Mouse (Mus musculus): ENCODE data around the gene Vmn1r5. TPM values are rescaled to one million over a fixed set of nuclear protein-coding genes. Genes with fewer than 3 reads are reported as not detected.
"Not testable (repeated sequence)": the region's sequence is repeated elsewhere in the genome, so short reads cannot be mapped to it uniquely, and the experiment has no call there.

Vmn1r5 gene
- not detected in 2 replicates for polyA plus RNA-seq (2016; fragmentation: Nextera tagmentation; extraction: Ambion mirVana)

GRCm38 (mm10) chr6:56969973-56970372 lies at the start of gene Vmn1r5:
Gene Vmn1r5, plus strand, starts transcription at chr6:56970273.
- H3K9me3 ChIP-seq = no peaks in the 10 kb centered on the region
- no peak within 1 kb of the TSS for H3K4me2 ChIP-seq (replicated peaks)
- no peak for ATAC-seq (ENCODE audit: low FRiP score, low read depth)
- no peaks in the 10 kb centered on the region for H3K36me3 ChIP-seq
- H3K9ac ChIP-seq (replicated peaks) = no peak within 1 kb of the TSS
- H3K4me3 ChIP-seq = no peak within 1 kb of the TSS
- no peaks in the 10 kb centered on the region for H3K27me3 ChIP-seq
- H3K27ac ChIP-seq (replicated peaks) = no peak within 1 kb of the TSS
- H3K4me1 ChIP-seq = no peaks in the 10 kb centered on the region

GRCm38 (mm10) chr6:56923331-56923725 lies 46.7 kb upstream of the Vmn1r5 start:
- H3K4me1 ChIP-seq = peaks cover 10% of the 10 kb centered on the region; the same call in 1 of the 2 replicates
- WGBS = under 1% methylated on average over 25 of the region's 25 CpGs
- no peaks in the 10 kb centered on the region for H3K9me3 ChIP-seq
- peak overlapping the region; percentile 82 for H3K9ac ChIP-seq (replicated peaks)
- ATAC-seq (ENCODE audit: low FRiP score, low read depth) = no peak; the same call in 1 of the 2 replicates
- peak overlapping the region; percentile 55 for H3K4me2 ChIP-seq (replicated peaks)
- 0 out of 2 replicates have a peak, but pooled peaks cover 6% of the 10 kb centered on the region for H3K27me3 ChIP-seq
- H3K36me3 ChIP-seq = no peaks in the 10 kb centered on the region
- peak overlapping the region; percentile 81 for H3K27ac ChIP-seq (replicated peaks)
- peak overlapping the region; percentile 75 for H3K4me3 ChIP-seq

- WGBS = 4% methylated on average over 64 of the region's 64 CpGs
- Histone ChIP-seq H3K4me3 (peak within 1 kb of the TSS; percentile 75), H3K4me1 (peaks cover 10% of the 10 kb centered on the region; the same call in 1 of the 2 replicates), H3K9me3 (no peaks in the 10 kb centered on the region), H3K36me3 (no peaks in the 10 kb centered on the region), H3K27me3 (0 out of 2 replicates have a peak, but pooled peaks cover 6% of the 10 kb centered on the region), H3K27ac (replicated peaks) (peak within 1 kb of the TSS; percentile 81), H3K9ac (replicated peaks) (peak within 1 kb of the TSS; percentile 82), H3K4me2 (replicated peaks) (peak within 1 kb of the TSS; percentile 55)
- peak; percentile 97 for ATAC-seq (ENCODE audit: low FRiP score, low read depth)
These were observed 46.1 kb upstream of the Vmn1r5 start, which contains the start of the genes Nt5c3 and Vmn1r4 for GRCm38 (mm10) chr6:56923726-56924707. Gene Nt5c3, minus strand, starts transcription at chr6:56923932. Gene Vmn1r4, plus strand, starts transcription at chr6:56924015.

- Histone ChIP-seq H3K9ac (replicated peaks) (no peak overlapping the region), H3K36me3 (no peaks in the 10 kb centered on the region), H3K4me3 (no peak overlapping the region), H3K9me3 (no peaks in the 10 kb centered on the region), H3K27ac (replicated peaks) (no peak overlapping the region), H3K4me1 (no peaks in the 10 kb centered on the region), H3K4me2 (replicated peaks) (no peak overlapping the region), H3K27me3 (no peaks in the 10 kb centered on the region)
- 74% methylated on average over 4 of the region's 4 CpGs for WGBS
- no peak for ATAC-seq (ENCODE audit: low FRiP score, low read depth)
These were observed 38.2 kb upstream of the Vmn1r5 start for GRCm38 (mm10) chr6:56931648-56932415.

- H3K27ac ChIP-seq (replicated peaks) = no peak overlapping the region
- no peak overlapping the region for H3K4me3 ChIP-seq
- H3K9me3 ChIP-seq = no peaks in the 10 kb centered on the region
- no peaks in the 10 kb centered on the region for H3K36me3 ChIP-seq
- no peak overlapping the region for H3K9ac ChIP-seq (replicated peaks)
- no peaks in the 10 kb centered on the region for H3K4me1 ChIP-seq
- no peak overlapping the region for H3K4me2 ChIP-seq (replicated peaks)
- no peak for ATAC-seq (ENCODE audit: low FRiP score, low read depth)
- 69% methylated on average over 2 of the region's 2 CpGs for WGBS
- H3K27me3 ChIP-seq = no peaks in the 10 kb centered on the region
These were observed 37.6 kb upstream of the Vmn1r5 start for GRCm38 (mm10) chr6:56932464-56932863.

GRCm38 (mm10) chr6:56934366-56934765 lies 35.7 kb upstream of the Vmn1r5 start:
- no peak overlapping the region for H3K4me2 ChIP-seq (replicated peaks)
- no peak overlapping the region for H3K9ac ChIP-seq (replicated peaks)
- H3K4me1 ChIP-seq = no peaks in the 10 kb centered on the region
- no peaks in the 10 kb centered on the region for H3K36me3 ChIP-seq
- H3K27ac ChIP-seq (replicated peaks) = no peak overlapping the region
- 85% methylated on average over 4 of the region's 4 CpGs for WGBS
- H3K9me3 ChIP-seq = no peaks in the 10 kb centered on the region
- ATAC-seq (ENCODE audit: low FRiP score, low read depth) = no peak
- H3K27me3 ChIP-seq = no peaks in the 10 kb centered on the region
- no peak overlapping the region for H3K4me3 ChIP-seq

GRCm38 (mm10) chr6:56956436-56956835 lies 13.6 kb upstream of the Vmn1r5 start:
- no peaks in the 10 kb centered on the region for H3K36me3 ChIP-seq
- H3K9me3 ChIP-seq = no peaks in the 10 kb centered on the region
- H3K4me3 ChIP-seq = no peak overlapping the region
- H3K27ac ChIP-seq (replicated peaks) = no peak overlapping the region
- H3K4me1 ChIP-seq = no peaks in the 10 kb centered on the region
- no peak overlapping the region for H3K9ac ChIP-seq (replicated peaks)
- no peak for ATAC-seq (ENCODE audit: low FRiP score, low read depth)
- 82% methylated on average over 5 of the region's 5 CpGs for whole genome bisulfite sequencing
- no peaks in the 10 kb centered on the region for H3K27me3 ChIP-seq
- H3K4me2 ChIP-seq (replicated peaks) = no peak overlapping the region

- Histone ChIP-seq H3K36me3 (no peaks in the 10 kb centered on the region), H3K9me3 (no peaks in the 10 kb centered on the region), H3K4me1 (no peaks in the 10 kb centered on the region), H3K4me2 (replicated peaks) (no peak within 1 kb of the TSS), H3K9ac (replicated peaks) (no peak within 1 kb of the TSS), H3K4me3 (no peak within 1 kb of the TSS), H3K27me3 (no peaks in the 10 kb centered on the region), H3K27ac (replicated peaks) (no peak within 1 kb of the TSS)
- ATAC-seq (ENCODE audit: low FRiP score, low read depth) = no peak
- 87% methylated on average over 2 of the region's 2 CpGs for WGBS
These were observed 26.9 kb downstream of the Vmn1r5 start, which contains the start of gene Vmn1r6 for GRCm38 (mm10) chr6:56996943-56997342. Gene Vmn1r6, plus strand, starts transcription at chr6:56997243.

GRCm38 (mm10) chr6:57025224-57025623 lies 55.2 kb downstream of the Vmn1r5 start, which contains the start of gene Vmn1r7:
Gene Vmn1r7, minus strand, starts transcription at chr6:57025324.
- H3K9me3 ChIP-seq; H3K9ac ChIP-seq (replicated peaks); ATAC-seq (ENCODE audit: low FRiP score, low read depth); H3K27me3 ChIP-seq; H3K4me1 ChIP-seq; H3K4me3 ChIP-seq; H3K36me3 ChIP-seq; H3K4me2 ChIP-seq (replicated peaks); H3K27ac ChIP-seq (replicated peaks): not testable (repeated sequence)
- 85% methylated on average over 2 of the region's 2 CpGs for WGBS

GRCm38 (mm10) chr6:57031984-57032383 lies 61.9 kb downstream of the Vmn1r5 start, which contains the start of gene Vmn1r8:
Gene Vmn1r8, plus strand, starts transcription at chr6:57032284.
- Histone ChIP-seq H3K9me3 (no peaks in the 10 kb centered on the region), H3K36me3 (no peaks in the 10 kb centered on the region), H3K4me3 (no peak within 1 kb of the TSS), H3K4me2 (replicated peaks) (no peak within 1 kb of the TSS), H3K27ac (replicated peaks) (no peak within 1 kb of the TSS), H3K9ac (replicated peaks) (no peak within 1 kb of the TSS), H3K27me3 (no peaks in the 10 kb centered on the region), H3K4me1 (no peaks in the 10 kb centered on the region)
- no peak for ATAC-seq (ENCODE audit: low FRiP score, low read depth)

GRCm38 (mm10) chr6:57034674-57035073 lies 64.6 kb downstream of the Vmn1r5 start:
- H3K9ac ChIP-seq (replicated peaks) = no peak overlapping the region
- no peak overlapping the region for H3K4me2 ChIP-seq (replicated peaks)
- no peaks in the 10 kb centered on the region for H3K9me3 ChIP-seq
- H3K27ac ChIP-seq (replicated peaks) = no peak overlapping the region
- no peak for ATAC-seq (ENCODE audit: low FRiP score, low read depth)
- no peaks in the 10 kb centered on the region for H3K4me1 ChIP-seq
- 88% methylated on average over 2 of the region's 2 CpGs for WGBS
- H3K27me3 ChIP-seq = no peaks in the 10 kb centered on the region
- no peaks in the 10 kb centered on the region for H3K36me3 ChIP-seq
- H3K4me3 ChIP-seq = no peak overlapping the region

Measured in midbrain, embryonic 12.5 days (tissue).